Mouse (Mus musculus): ENCODE results near the gene Csf2rb2.

- no peak for TF ChIP-seq GATA1 (IDR thresholded peaks at IDR 0.05; ENCODE audit: borderline replicate concordance, low read length)
- TF ChIP-seq FLI1 (IDR thresholded peaks at IDR 0.05; ENCODE audit: low read length) = no peak
Measured at GRCm38 (mm10) chr15:78334380-78334779, 28.9 kb upstream of the Csf2rb2 start.

All from megakaryocyte, embryonic 14.5 days (primary cell).